Mouse (Mus musculus) cerebellum, adult 2 months (tissue): ENCODE measurements around the gene Hras. TPM values are rescaled to one million over a fixed set of nuclear protein-coding genes. Genes with fewer than 3 reads are reported as not detected.

ENCODE experiments used
- DNase-seq, 2 experiments: peaks; one replicate each; pipeline ENCODE4 v3.0.0; 2021
- H3K27ac ChIP-seq: fragments of 200-500 bp; 2 replicates; pipeline ENCODE4 v1.5.1; 2012; ENCODE audit warnings: low read length, control low read depth, inconsistent platforms; ENCODE audit not compliant: insufficient read depth
- H3K27me3 ChIP-seq: fragments of 200-500 bp; 2 replicates; pipeline ENCODE4 v1.6.1; 2012; ENCODE audit warnings: inconsistent platforms, mild to moderate bottlenecking, low read length, moderate library complexity; ENCODE audit not compliant: control insufficient read depth, insufficient read depth
- H3K4me1 ChIP-seq: fragments of 200-500 bp; 2 replicates; pipeline ENCODE4 v1.6.1; 2011; ENCODE audit warnings: low read length; ENCODE audit not compliant: control insufficient read depth, insufficient read depth
- H3K4me3 ChIP-seq: fragments of 200-500 bp; replicated peaks from 2 replicates; pipeline ENCODE3; 2011; ENCODE audit warnings: mild to moderate bottlenecking, low read depth, low read length, control low read depth; ENCODE audit not compliant: insufficient read depth
- CTCF ChIP-seq: fragments of 200-500 bp; IDR thresholded peaks from 2 replicates; pipeline ENCODE4 v1.5.1; 2011; ENCODE audit warnings: low read depth, mild to moderate bottlenecking, control low read depth, low read length, moderate library complexity, borderline replicate concordance; ENCODE audit not compliant: insufficient read depth
- POLR2A ChIP-seq: fragments of 200-500 bp; IDR thresholded peaks from 2 replicates; pipeline ENCODE4 v1.6.1; 2011; ENCODE audit warnings: low read length, control low read depth, borderline replicate concordance; ENCODE audit not compliant: insufficient read depth
- WGBS: fragments of 180-500 bp; shearing (Covaris S2); methylation state at CpG from one replicate; pipeline ENCODE4 v1.1.7; 2018; 5-methylcytosine and 5-hydroxymethylcytosine counted together
- polyA plus RNA-seq: library from polyadenylated mRNA; depleted of rRNA; stranded (reverse); fragments of >200 nt; gene quantifications from 2 replicates; pipeline ENCODE4 v1.2.3, GENCODE M21; 2012

Gene Hras
- polyA plus RNA-seq, 1 experiment, result 186 TPM

GRCm38 (mm10) chr7:141194830-141195229 is 1.0 kb upstream of the Hras start:
- peak overlapping the region; percentile 70 for H3K4me3 ChIP-seq
- DNase-seq, result peak; percentile 78
- peaks cover 14% of the 10 kb centered on the region for H3K4me1 ChIP-seq
- no peak overlapping the region for H3K27ac ChIP-seq
- H3K27me3 ChIP-seq, result no peaks in the 10 kb centered on the region
- TF ChIP-seq POLR2A (no peak), CTCF (no peak)
- WGBS, result 2% methylated on average over 28 of the region's 28 CpGs

DNA sequence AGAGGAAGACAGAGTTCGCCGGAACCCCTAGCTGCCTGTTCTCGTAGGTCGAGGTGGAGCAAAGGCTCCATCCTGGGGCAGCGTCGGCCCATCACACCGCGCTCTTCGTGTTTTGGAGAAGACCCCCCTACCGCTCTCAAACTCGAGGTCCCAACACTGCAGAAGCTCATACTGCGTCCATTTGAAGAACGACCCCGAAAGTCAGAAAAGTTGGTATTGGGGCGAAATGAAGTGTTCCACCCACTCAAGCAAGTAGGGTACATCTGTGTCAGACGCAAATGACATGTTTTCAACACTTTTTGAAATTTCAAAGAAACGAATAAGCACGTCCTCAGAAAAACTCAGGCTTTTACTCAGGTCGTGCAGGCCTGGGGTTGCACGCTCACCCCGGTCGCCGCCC is 604 bp upstream of the Hras start:
- Histone ChIP-seq H3K27ac (no peak overlapping the region; the same call in 1 of the 2 replicates), H3K4me3 (peak overlapping the region; percentile 70), H3K27me3 (no peaks in the 10 kb centered on the region), H3K4me1 (peaks cover 14% of the 10 kb centered on the region)
- under 1% methylated on average over 23 of the region's 23 CpGs for WGBS
- no peak for DNase-seq
- TF ChIP-seq POLR2A (no peak), CTCF (no peak)

DNA sequence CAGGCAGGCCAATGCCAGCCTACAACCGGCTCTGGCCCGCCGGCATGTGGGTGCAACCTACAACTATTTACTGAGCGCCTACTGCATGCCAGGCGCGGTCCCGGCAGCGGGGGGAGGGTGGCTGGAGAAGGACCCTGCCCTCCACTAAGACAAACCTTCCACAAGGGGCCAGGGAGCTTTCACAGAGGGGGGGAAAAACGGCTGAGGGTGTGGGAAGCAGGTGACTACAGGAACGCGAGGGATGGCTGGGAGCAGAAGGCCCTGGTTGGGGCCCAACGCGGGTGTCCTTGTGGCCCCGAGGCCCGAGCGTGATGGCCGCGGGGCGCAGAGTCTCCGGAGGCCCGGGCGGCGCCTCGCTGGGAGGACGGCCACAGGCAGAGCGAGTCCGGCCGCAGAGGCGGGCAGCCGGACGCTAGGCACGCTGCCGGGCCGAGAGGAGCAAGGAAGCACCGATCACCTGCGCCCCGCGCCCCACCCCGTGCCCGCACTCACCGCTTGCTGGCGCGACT is 403 bp downstream of the Hras start:
- Histone ChIP-seq H3K27ac (peak overlapping the region; percentile 16), H3K4me1 (peaks cover 14% of the 10 kb centered on the region), H3K4me3 (peak overlapping the region; percentile 73), H3K27me3 (no peaks in the 10 kb centered on the region)
- no peak for TF ChIP-seq POLR2A
- 1% methylated on average over 43 of the region's 43 CpGs for WGBS
- DNase-seq, result no peak

DNA sequence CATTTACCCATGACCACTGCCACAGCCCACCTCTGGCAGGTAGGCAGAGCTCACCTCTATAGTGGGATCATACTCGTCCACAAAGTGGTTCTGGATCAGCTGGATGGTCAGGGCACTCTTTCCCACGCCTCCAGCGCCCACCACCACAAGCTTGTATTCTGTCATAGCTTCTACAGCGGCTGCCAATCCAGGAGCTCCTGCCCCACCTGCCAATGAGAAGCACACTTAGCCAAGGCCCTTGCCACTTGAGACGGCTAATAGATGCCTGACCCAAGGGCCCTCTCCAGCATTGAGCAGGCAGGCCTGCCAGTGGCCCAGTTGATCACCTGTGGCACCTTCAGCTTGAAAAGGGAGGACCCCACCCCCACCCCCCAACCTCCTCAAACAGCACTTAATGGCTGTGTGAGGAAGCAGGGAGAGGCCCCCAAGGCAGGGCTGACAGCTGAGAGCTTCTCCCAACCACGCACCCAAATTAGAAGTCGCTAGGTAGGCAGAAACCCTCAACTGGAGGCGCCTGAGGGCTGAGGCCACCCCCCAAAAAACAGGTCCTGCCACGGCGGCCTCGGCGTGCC is 943 bp downstream of the Hras start:
- Histone ChIP-seq H3K27me3 (no peaks in the 10 kb centered on the region), H3K4me1 (peaks cover 14% of the 10 kb centered on the region), H3K4me3 (peak overlapping the region; percentile 73), H3K27ac (peak overlapping the region; percentile 16; the same call in 1 of the 2 replicates)
- TF ChIP-seq CTCF (no peak), POLR2A (no peak)
- WGBS, result 19% methylated on average over 12 of the region's 12 CpGs
- no peak for DNase-seq

DNA sequence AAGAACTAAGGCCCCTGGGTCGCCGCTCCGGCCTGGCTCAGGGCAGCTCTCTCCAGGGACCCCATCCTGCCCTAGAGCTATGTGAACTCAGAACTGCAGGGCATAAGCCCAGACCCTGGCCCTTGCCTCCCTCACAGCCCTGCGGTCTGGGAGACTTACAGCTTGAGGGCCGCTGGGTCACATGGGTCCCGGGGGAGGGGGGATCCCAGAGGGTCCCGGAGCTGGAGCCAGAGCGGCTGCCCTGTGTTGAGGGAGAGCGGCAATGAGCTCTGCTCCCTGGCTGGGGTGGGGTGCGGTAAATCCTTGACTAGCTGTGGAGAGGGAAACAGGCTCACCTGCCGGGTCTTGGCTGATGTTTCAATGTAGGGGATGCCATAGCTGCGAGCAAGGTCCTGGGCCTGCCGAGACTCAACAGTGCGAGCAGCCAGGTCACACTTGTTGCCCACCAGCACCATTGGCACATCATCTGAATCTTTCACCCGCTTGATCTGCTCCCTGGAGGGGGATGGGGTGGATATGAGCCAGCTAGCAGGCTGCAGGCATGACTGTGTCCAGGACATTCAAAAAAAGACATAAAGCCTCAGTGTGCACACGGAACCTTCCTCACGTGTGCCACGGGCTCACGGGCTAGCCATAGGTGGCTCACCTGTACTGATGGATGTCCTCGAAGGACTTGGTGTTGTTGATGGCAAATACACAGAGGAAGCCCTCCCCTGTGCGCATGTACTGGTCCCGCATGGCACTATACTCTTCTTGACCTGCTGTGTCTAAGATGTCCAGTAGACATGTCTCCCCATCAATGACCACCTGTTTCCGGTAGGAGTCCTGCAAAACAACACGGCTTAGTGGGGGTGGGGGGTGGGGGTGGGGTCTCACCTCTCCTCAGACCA is 1.8 kb downstream of the Hras start:
- no peak for DNase-seq
- no peak overlapping the region for H3K27ac ChIP-seq
- WGBS, result 76% methylated on average over 24 of the region's 24 CpGs
- TF ChIP-seq POLR2A (no peak), CTCF (no peak)
- peaks cover 14% of the 10 kb centered on the region for H3K4me1 ChIP-seq
- H3K27me3 ChIP-seq, result no peaks in the 10 kb centered on the region
- no peak overlapping the region for H3K4me3 ChIP-seq

DNA sequence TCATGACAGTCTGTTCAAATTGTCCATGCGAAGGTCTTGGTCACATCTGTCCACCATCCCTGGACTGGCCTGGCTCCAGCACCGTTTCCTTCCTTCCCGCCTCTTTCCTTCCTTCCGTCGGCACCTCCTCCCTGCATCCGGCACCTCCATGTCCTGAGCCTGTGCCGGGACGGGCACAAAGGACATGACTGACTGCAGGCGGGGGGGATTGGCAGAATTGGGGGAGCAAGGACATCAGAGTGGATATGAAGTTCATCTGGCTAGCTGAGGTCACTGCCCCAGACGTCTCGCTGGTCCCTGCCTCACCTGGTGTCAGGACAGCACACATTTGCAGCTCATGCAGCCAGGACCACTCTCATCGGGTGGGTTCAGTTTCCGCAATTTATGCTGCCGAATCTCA is 2.8 kb downstream of the Hras start:
- Histone ChIP-seq H3K4me3 (no peak overlapping the region), H3K27me3 (no peaks in the 10 kb centered on the region), H3K4me1 (peaks cover 14% of the 10 kb centered on the region), H3K27ac (no peak overlapping the region)
- TF ChIP-seq POLR2A (no peak), CTCF (no peak)
- no peak for DNase-seq
- WGBS, result 80% methylated on average over 14 of the region's 14 CpGs

GRCm38 (mm10) chr7:141190220-141190619 is 3.6 kb downstream of the Hras start:
- no peaks in the 10 kb centered on the region for H3K27me3 ChIP-seq
- no peak overlapping the region for H3K27ac ChIP-seq
- TF ChIP-seq POLR2A, result no peak
- TF ChIP-seq CTCF, result no peak
- DNase-seq, result no peak
- peaks cover 14% of the 10 kb centered on the region for H3K4me1 ChIP-seq
- WGBS, result 81% methylated on average over 3 of the region's 3 CpGs
- H3K4me3 ChIP-seq, result no peak overlapping the region

GRCm38 (mm10) chr7:141188733-141189132 is 5.1 kb downstream of the Hras start:
- Histone ChIP-seq H3K27ac (no peak overlapping the region), H3K4me1 (peaks cover 11% of the 10 kb centered on the region), H3K4me3 (no peak overlapping the region), H3K27me3 (no peaks in the 10 kb centered on the region)
- no peak for DNase-seq
- TF ChIP-seq POLR2A (no peak), CTCF (no peak)
- WGBS, result 86% methylated on average over 3 of the region's 3 CpGs
